Mouse (Mus musculus): ENCODE data around the gene Foxq1. TPM values are rescaled to one million over a fixed set of nuclear protein-coding genes. Genes with fewer than 3 reads are reported as not detected.

Foxq1 gene
- total RNA-seq (2017) = 0.64 to 1.0 TPM in 2 of 3 replicates, not detected in the other

DNA sequence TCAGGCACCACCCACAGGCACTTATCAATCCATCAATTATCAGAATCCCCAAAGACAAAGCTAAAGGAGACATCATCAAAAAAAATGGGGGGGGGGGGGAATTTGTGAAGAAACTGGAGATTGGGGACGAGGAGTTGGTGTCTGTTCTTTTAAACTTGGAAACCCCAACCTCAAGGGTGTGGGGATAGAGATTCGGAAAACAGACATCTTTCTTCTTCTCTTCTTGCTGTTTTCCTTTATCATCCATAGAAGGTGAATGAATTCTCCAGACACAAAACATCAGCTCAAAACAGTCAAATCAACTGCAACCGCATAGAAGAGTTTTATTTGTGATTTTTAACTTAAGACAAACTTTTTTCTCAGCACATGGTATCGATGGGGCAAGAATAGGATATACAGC is at the start of gene Foxq1:
TSS of gene Foxq1 (plus strand) at position 301 of the 400 bp plus-strand sequence.
- ATAC-seq (replicated peaks; ENCODE audit: insufficient number of reproducible peaks, low FRiP score, low TSS enrichment, poor library complexity, severe bottlenecking) = no peak

DNA sequence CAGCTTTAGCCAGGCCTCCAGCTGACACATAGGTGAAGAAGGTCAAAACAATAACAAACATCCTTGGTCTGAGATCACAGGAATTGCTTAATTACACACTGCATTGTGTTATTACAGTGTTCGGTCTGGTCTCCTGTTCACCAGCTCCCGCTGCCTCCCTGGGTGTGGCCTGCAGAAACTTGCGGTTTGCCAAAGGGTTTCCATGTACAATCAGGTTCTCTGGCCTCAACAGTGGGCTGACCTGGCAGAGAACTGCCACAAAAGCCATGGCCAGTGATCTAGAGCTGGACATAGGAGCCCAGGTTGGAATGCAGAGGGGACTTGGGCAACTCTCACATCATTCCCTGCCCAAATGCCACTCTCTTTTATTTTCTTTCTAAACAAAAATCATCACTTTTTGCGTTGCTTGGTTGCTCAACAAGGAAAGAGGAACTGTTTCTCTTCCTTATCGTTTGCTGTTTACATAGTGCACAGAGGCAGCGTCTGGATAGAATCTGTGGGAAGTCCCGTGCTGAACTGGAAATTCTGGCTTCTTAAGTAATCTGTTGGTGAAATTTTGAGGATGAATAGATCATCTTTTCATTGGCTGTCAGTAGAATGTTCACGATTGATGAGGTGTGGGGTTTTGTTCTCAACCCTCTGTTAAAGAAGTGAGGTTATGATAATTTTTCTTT is 49.3 kb upstream of the Foxq1 start:
- peak; percentile 73 for ATAC-seq (replicated peaks; ENCODE audit: insufficient number of reproducible peaks, low FRiP score, low TSS enrichment, poor library complexity, severe bottlenecking)

DNA sequence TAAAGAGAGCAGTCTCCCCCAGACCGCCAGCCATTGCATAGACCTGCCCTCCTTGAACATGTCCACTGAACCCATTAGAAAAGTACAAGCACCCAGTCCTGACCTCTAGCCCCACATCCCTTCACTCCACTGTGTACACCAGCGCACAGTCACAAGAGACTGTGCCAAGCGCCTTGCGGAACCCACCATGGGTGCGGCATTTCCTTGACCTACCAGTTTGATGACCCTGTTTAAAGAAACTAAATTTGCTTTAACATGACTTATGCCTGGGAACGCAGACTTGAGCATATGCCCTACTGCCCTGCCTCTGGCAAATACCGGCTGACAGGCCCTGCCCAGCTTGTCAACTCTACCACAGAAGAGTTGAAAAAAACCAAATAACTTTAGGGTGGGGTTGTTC is 40.7 kb upstream of the Foxq1 start:
- ATAC-seq (replicated peaks; ENCODE audit: insufficient number of reproducible peaks, low FRiP score, low TSS enrichment, poor library complexity, severe bottlenecking) = no peak

GRCm38 (mm10) chr13:31518411-31518886 is 37.5 kb upstream of the Foxq1 start:
- ATAC-seq (replicated peaks; ENCODE audit: insufficient number of reproducible peaks, low FRiP score, low TSS enrichment, poor library complexity, severe bottlenecking) = no peak

- no peak for ATAC-seq (replicated peaks; ENCODE audit: insufficient number of reproducible peaks, low FRiP score, low TSS enrichment, poor library complexity, severe bottlenecking)
Measured at GRCm38 (mm10) chr13:31518971-31519370, 37.0 kb upstream of the Foxq1 start.

GRCm38 (mm10) chr13:31524976-31525375 is 31.0 kb upstream of the Foxq1 start:
- ATAC-seq (replicated peaks; ENCODE audit: insufficient number of reproducible peaks, low FRiP score, low TSS enrichment, poor library complexity, severe bottlenecking) = no peak

DNA sequence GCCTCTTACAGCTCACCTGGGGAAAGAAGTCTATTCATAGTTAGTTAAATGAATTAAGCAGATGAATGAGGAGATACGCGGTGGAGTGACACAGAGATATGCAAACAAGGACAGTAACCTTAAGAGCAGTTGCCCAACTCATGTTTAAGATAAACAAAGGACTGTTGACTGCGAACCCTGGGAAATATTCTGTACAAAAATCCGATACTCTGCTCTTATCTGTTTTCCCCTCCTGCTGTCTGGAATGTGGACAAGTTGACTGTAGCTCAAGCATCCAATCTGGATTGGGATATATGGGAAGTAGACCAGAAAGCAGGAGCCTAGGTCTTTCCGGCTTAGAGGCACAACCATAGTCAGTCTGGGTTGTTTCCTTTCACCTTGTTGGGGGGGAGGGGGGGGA is 24.7 kb upstream of the Foxq1 start:
- no peak for ATAC-seq (replicated peaks; ENCODE audit: insufficient number of reproducible peaks, low FRiP score, low TSS enrichment, poor library complexity, severe bottlenecking)

DNA sequence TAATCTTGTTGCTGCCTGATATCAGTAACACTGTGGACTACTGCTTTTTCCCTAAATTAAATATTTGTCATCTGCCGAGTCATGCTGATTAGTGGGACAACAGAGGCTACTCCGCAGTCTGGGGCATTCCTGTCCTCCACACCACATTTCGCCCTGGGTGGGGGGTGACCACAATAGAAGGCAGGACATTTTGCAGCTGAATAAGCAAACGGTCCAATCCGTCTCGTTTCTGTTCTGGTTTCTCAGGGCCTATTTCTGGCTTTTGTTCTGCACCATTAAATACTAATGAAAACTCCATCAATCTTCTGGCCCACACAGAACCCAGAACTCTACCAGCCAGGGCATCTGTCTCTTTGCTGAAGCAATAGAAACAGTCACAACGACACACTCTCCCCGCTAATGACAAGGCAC is 24.3 kb upstream of the Foxq1 start:
- ATAC-seq (replicated peaks; ENCODE audit: insufficient number of reproducible peaks, low FRiP score, low TSS enrichment, poor library complexity, severe bottlenecking) = no peak

DNA sequence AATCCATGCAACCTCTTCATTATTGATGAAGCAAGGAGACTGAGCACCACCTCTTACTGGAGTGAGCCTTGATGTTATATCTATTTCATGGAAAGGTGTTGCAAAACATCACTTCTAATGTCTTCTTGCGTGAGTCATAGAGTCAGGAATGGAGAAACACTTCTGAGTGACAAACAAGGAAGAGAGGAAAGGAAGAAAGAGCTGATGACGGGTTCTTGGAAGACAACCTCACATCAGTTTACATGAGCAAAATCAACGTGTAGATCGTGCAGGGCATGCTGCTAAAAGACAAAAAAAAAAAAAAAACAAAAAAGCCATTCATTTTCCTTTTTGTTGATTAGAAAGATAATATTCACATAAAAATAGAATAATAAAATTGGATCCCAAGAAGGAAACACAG is 21.2 kb upstream of the Foxq1 start:
- ATAC-seq (replicated peaks; ENCODE audit: insufficient number of reproducible peaks, low FRiP score, low TSS enrichment, poor library complexity, severe bottlenecking) = no peak

GRCm38 (mm10) chr13:31543021-31543420 is 12.9 kb upstream of the Foxq1 start:
- ATAC-seq (replicated peaks; ENCODE audit: insufficient number of reproducible peaks, low FRiP score, low TSS enrichment, poor library complexity, severe bottlenecking) = no peak

- no peak for ATAC-seq (replicated peaks; ENCODE audit: insufficient number of reproducible peaks, low FRiP score, low TSS enrichment, poor library complexity, severe bottlenecking)
Measured at GRCm38 (mm10) chr13:31546784-31547183, 9.2 kb upstream of the Foxq1 start.

GRCm38 (mm10) chr13:31547204-31547603 is 8.7 kb upstream of the Foxq1 start:
- ATAC-seq (replicated peaks; ENCODE audit: insufficient number of reproducible peaks, low FRiP score, low TSS enrichment, poor library complexity, severe bottlenecking) = no peak

DNA sequence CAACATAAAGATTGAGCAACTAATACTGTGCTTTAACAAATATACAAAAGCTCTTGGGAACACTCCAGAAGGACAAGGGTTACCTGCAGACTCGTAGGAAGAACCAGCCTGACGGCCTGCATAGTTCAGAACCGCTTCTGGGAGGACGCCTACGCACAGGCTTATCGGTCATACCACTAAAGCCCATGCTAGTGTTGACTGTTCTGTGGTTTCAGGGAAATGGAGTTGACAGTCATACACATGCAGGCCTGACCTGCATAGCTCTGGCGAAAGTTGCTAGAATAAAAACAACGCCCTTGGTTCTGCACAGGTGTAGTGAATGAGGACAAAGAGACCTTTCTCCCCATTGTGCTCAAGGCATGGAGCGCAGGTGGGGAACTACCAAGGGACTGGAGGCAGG is 8.3 kb upstream of the Foxq1 start:
- no peak for ATAC-seq (replicated peaks; ENCODE audit: insufficient number of reproducible peaks, low FRiP score, low TSS enrichment, poor library complexity, severe bottlenecking)

GRCm38 (mm10) chr13:31556964-31557767 is 1.2 kb downstream of the Foxq1 start:
- ATAC-seq (replicated peaks; ENCODE audit: insufficient number of reproducible peaks, low FRiP score, low TSS enrichment, poor library complexity, severe bottlenecking) = no peak

DNA sequence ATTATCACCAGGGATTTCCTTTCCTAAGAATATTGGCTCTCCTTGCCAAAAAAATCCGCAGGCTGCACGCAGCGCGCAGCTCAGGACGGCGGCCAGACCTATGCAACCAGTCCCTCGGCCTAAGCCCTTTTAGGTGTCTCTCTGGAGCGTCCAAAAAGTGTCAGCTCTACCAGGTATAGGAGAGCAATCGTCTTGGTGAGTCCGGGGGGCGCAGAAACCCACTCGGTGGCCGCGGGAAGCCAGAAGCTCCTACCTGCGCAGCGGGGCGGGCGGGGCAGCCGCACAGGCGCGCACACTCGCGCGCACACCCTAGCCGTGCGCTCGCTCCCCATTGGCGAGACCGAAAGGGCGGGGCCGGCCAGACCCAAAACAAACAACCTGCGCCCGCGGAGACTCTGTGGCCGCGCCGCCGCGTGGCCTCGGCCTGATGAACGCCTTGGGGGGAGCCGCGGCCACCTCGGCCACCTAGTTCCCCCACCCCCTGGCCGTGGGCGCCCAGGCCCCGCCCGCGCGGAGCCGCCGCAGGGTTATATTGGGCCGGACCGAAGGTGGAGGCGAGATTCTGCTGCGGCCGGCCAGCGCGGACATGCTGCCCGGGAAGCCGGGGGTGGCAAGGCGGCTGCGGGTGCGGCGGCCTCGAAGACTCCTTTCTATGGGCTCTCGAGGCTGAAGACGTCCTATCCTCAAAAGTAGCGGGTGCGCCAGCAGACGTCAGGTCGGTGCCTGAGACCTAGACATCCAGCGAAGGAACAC is 2.0 kb downstream of the Foxq1 start:
- no peak for ATAC-seq (replicated peaks; ENCODE audit: insufficient number of reproducible peaks, low FRiP score, low TSS enrichment, poor library complexity, severe bottlenecking)

- peak; percentile 78 for ATAC-seq (replicated peaks; ENCODE audit: insufficient number of reproducible peaks, low FRiP score, low TSS enrichment, poor library complexity, severe bottlenecking)
Measured at GRCm38 (mm10) chr13:31558521-31559418, 2.8 kb downstream of the Foxq1 start, which contains the start of gene A530084C06Rik. Gene A530084C06Rik, minus strand, starts transcription at chr13:31559333.

DNA sequence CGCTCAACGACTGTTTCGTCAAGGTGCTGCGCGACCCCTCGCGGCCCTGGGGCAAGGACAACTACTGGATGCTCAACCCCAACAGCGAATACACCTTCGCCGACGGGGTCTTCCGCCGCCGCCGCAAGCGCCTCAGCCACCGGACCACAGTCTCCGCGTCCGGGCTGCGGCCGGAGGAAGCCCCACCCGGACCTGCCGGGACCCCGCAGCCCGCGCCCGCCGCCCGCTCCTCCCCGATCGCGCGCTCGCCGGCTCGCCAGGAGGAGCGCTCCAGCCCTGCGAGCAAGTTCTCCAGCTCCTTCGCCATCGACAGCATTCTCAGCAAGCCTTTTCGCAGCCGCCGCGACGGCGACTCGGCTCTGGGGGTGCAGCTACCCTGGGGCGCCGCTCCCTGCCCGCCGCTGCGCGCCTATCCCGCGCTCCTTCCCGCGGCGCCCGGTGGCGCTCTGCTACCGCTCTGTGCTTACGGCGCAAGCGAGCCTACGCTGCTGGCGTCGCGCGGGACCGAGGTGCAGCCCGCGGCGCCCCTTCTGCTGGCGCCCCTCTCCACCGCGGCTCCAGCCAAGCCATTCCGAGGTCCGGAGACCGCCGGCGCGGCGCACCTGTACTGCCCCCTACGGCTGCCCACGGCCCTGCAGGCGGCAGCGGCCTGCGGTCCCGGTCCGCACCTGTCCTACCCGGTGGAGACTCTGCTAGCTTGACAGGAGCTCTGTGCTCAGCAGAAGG is 3.6 kb downstream of the Foxq1 start:
- no peak for ATAC-seq (replicated peaks; ENCODE audit: insufficient number of reproducible peaks, low FRiP score, low TSS enrichment, poor library complexity, severe bottlenecking)

DNA sequence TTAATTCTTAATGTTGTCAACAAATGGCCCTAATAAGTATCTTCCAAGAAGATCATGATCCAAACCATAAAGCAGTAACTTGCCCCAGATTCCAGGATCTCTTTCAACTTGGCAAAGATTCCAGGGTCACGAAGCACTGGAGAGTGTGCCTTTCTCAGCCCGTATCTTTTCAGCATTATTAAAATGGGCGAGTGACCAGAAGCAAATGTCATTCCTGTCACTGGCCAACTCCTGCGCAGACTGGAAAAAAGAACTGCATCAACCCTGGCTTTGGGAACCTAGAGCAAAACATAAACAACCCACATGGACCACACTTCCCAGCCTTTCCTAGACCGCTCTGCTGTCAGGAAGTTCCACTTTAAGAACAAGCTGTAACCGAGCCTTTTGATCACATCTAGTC is 8.5 kb downstream of the Foxq1 start:
- no peak for ATAC-seq (replicated peaks; ENCODE audit: insufficient number of reproducible peaks, low FRiP score, low TSS enrichment, poor library complexity, severe bottlenecking)
